Comparison of ENCODE assay signal across 8 mouse cellular contexts in the genomic region with DNA sequence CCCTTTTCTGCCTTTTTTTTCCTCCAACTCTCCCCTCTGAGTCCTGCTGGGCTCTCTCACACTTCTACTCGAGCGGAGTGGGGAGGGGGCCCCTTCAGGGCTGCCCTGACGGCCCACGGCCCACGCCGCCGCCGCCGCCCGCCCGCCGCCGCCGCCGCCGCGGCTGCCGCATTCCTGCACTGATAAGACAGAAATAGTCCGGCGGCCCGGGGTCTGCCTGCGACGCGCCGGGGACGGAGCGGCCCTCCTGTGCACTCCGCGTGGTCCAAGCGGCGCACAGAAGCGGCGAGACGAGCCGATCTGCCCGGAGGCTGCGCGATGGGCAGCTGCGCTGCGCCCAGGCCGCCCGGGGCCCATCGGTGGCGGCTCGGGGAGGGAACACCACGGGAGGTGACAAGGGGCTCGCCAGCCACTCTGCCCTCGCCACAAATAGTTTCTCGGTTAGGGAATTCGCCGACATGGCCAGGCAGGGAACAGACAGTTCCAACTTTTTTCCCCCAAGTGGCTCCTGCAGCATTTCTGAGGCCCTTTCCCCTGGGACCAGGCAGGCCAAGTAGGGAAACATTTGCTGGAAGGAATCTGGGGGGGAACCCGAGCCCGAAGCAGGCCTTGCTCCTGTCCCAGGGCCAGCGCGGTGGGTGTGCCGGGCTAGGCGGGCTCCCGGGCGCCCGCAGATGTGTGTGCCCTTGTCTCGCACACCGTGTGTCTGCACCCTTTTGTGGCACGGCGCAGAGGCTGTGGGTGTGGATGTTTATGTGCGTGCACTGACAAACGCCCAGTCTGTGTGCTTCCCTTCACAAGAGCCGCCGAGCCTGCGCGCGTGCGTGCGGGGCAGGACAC. TPM values are rescaled to one million over a fixed set of nuclear protein-coding genes. Genes with fewer than 3 reads are reported as not detected.
A peak's percentile ranks its signal among the peaks of the same experiment; 100 is the strongest.
DNase-seq lines count a peak whose midpoint lies in the region; ATAC-seq and TF ChIP-seq lines count a peak whose summit lies in the region.

No protein-coding gene starts in this region.

- H3K27ac ChIP-seq in spleen, adult 2 months (ENCODE audit: insufficient read depth, low read length), result peak overlapping the region; percentile 55
- peak overlapping the region; percentile 93 for H3K27ac ChIP-seq in kidney, adult 2 months (ENCODE audit: insufficient read depth, low read depth, low read length)
- peak overlapping the region; percentile 100 for H3K27ac ChIP-seq in lung, embryonic 16.5 days (ENCODE audit: low read length)

- H3K9ac ChIP-seq in lung, embryonic 16.5 days (ENCODE audit: low read length), result peak overlapping the region; percentile 90

- DNase-seq in spleen, adult 2 months (ENCODE audit: low read depth in 1 of 2, low spot score in 2 of 2), result no peak
- DNase-seq in spleen, postnatal 14 days (ENCODE audit: low spot score in 2 of 2), result no peak
- peak; percentile 77 for DNase-seq in embryo, embryonic 10.5 days (ENCODE audit: low spot score)
- peak; percentile 73 for DNase-seq in heart, adult 8-10 months (ENCODE audit: low spot score)
- peak; percentile 81 for DNase-seq in kidney, adult 2 months
- peak; percentile 82 for DNase-seq in ovary, postnatal 36 days (ENCODE audit: low spot score)
- no peak for DNase-seq in layer of hippocampus, adult 8-10 months (ENCODE audit: low spot score in 2 of 2)

- no peak; the same call in 1 of the 2 replicates for TF ChIP-seq POLR2A in spleen, adult 2 months (IDR thresholded peaks at IDR 0.05; ENCODE audit: low read depth, low read length)
- peak; percentile 11 for TF ChIP-seq POLR2A in kidney, adult 2 months (IDR thresholded peaks at IDR 0.05; ENCODE audit: low read depth, low read length)

- TF ChIP-seq CTCF in spleen, adult 2 months (IDR thresholded peaks at IDR 0.05; ENCODE audit: extremely low read depth, insufficient read depth, insufficient read length, insufficient replicate concordance), result no peak
- no peak for TF ChIP-seq CTCF in kidney, adult 2 months (conservative IDR thresholded peaks at IDR 0.05; ENCODE audit: insufficient read depth, insufficient read length, low read depth, low read length)

- WGBS in spleen, adult 2 months, result 1% methylated on average over 64 of the region's 73 CpGs
- under 1% methylated on average over 73 of the region's 73 CpGs for WGBS in kidney, adult 2 months
- under 1% methylated on average over 64 of the region's 73 CpGs for WGBS in lung, embryonic 16.5 days

- H3K27me3 ChIP-seq in spleen, adult 2 months (ENCODE audit: control insufficient read depth, insufficient read depth, low read length), result peaks cover 20% of the 10 kb centered on the region
- no peaks in the 10 kb centered on the region for H3K27me3 ChIP-seq in kidney, adult 2 months (replicated peaks; ENCODE audit: control insufficient read depth, insufficient read depth, low read length)
- H3K27me3 ChIP-seq in lung, embryonic 16.5 days (ENCODE audit: control insufficient read depth, insufficient read depth, low read depth, low read length), result no peaks in the 10 kb centered on the region

- peaks cover 18% of the 10 kb centered on the region for H3K4me1 ChIP-seq in spleen, adult 2 months (ENCODE audit: control insufficient read depth, insufficient read depth, insufficient read length)
- peaks cover 15% of the 10 kb centered on the region for H3K4me1 ChIP-seq in kidney, adult 2 months (ENCODE audit: control insufficient read depth, insufficient read depth, low read length)
- peaks cover 53% of the 10 kb centered on the region for H3K4me1 ChIP-seq in lung, embryonic 16.5 days (replicated peaks; ENCODE audit: control insufficient read depth, insufficient read depth, low read length)

- peak; percentile 66 for ATAC-seq in lung, embryonic 16.5 days (ENCODE audit: low read depth)

- H3K9me3 ChIP-seq in lung, embryonic 16.5 days (ENCODE audit: control insufficient read depth, low read length), result no peaks in the 10 kb centered on the region

- H3K36me3 ChIP-seq in spleen, adult 2 months (ENCODE audit: control insufficient read depth, insufficient read depth, low read length), result no peaks in the 10 kb centered on the region
- H3K36me3 ChIP-seq in kidney, adult 2 months (ENCODE audit: control insufficient read depth, insufficient read depth, low read length), result no peaks in the 10 kb centered on the region
- H3K36me3 ChIP-seq in lung, embryonic 16.5 days (ENCODE audit: control insufficient read depth, insufficient read depth, low read length), result no peaks in the 10 kb centered on the region

- H3K4me3 ChIP-seq in spleen, adult 2 months (ENCODE audit: extremely low read depth, insufficient read depth, insufficient read length), result peak overlapping the region; percentile 41; the same call in 1 of the 2 replicates
- peak overlapping the region; percentile 62 for H3K4me3 ChIP-seq in kidney, adult 2 months (ENCODE audit: insufficient read depth, low read depth, low read length)
- H3K4me3 ChIP-seq in lung, embryonic 16.5 days (ENCODE audit: low read length), result peak overlapping the region; percentile 70

- H3K4me2 ChIP-seq in lung, embryonic 16.5 days (ENCODE audit: low read depth, low read length), result peak overlapping the region; percentile 85

RNA-seq across cellular contexts. Expression of a gene that starts 15.6 kb away (rescaled TPM):
- polyA plus RNA-seq in spleen, adult 2 months (2012; rRNA removed), result 30.0 and 38.9 TPM in 2 replicates
- 1 to 10 TPM; 7.4 to 9.5 (median 7.7) TPM for total RNA-seq in heart, adult 8-10 months (2022)
- polyA plus RNA-seq in kidney, adult 2 months (2012; rRNA removed), result 20.2 and 27.5 TPM in 2 replicates
- 19.4 and 20.2 TPM in 2 replicates for polyA plus RNA-seq in lung, embryonic 16.5 days (2015; fragmentation: Nextera tagmentation; extraction: Ambion mirVana)
- 10 to 100 TPM; 68.4 to 78.7 (median 75.5) TPM for total RNA-seq in layer of hippocampus, adult 8-10 months (2022)

RNA-seq across cellular contexts. Expression of a gene that starts 22.1 kb away (rescaled TPM):
- polyA plus RNA-seq in spleen, adult 2 months (2012; rRNA removed), result 2.5 and 3.4 TPM in 2 replicates
- total RNA-seq in heart, adult 8-10 months (2022), result 10 to 100 TPM; 56.8 to 62.6 (median 60.6) TPM
- 12.4 and 15.9 TPM in 2 replicates for polyA plus RNA-seq in kidney, adult 2 months (2012; rRNA removed)
- 21.1 and 22.2 TPM in 2 replicates for polyA plus RNA-seq in lung, embryonic 16.5 days (2015; fragmentation: Nextera tagmentation; extraction: Ambion mirVana)
- total RNA-seq in layer of hippocampus, adult 8-10 months (2022), result 10 to 100 TPM; 85.5 to 92.0 (median 89.1) TPM

RNA-seq across cellular contexts. Expression of a gene that starts 24.9 kb away (rescaled TPM):
- polyA plus RNA-seq in spleen, adult 2 months (2012; rRNA removed), result 30.6 and 43.3 TPM in 2 replicates
- total RNA-seq in heart, adult 8-10 months (2022), result 10 to 100 TPM; 53.6 to 60.6 (median 56.2) TPM
- 40.2 and 47.6 TPM in 2 replicates for polyA plus RNA-seq in kidney, adult 2 months (2012; rRNA removed)
- 88.9 and 93.4 TPM in 2 replicates for polyA plus RNA-seq in lung, embryonic 16.5 days (2015; fragmentation: Nextera tagmentation; extraction: Ambion mirVana)
- 10 to 100 TPM; 75.3 to 86.0 (median 78.3) TPM for total RNA-seq in layer of hippocampus, adult 8-10 months (2022)

RNA-seq across cellular contexts. Expression of a gene that starts 45.5 kb away (rescaled TPM):
- not detected in 2 replicates for polyA plus RNA-seq in spleen, adult 2 months (2012; rRNA removed)
- not detected for total RNA-seq in heart, adult 8-10 months (2022)
- 0.10 and 0.14 TPM in 2 replicates for polyA plus RNA-seq in kidney, adult 2 months (2012; rRNA removed)
- 0.14 TPM in 1 of 2 replicates, not detected in the other for polyA plus RNA-seq in lung, embryonic 16.5 days (2015; fragmentation: Nextera tagmentation; extraction: Ambion mirVana)
- total RNA-seq in layer of hippocampus, adult 8-10 months (2022), result under 1 TPM in 1 of 4 experiments, not detected in 3; 0.36 TPM

Comparison
In these comparisons a context has a peak if more than half of its experiments do, and no peak if none do; other contexts are left out.
1. DNase-seq: peak in embryo, embryonic 10.5 days (single experiment), heart, adult 8-10 months (single experiment), kidney, adult 2 months (single experiment) and ovary, postnatal 36 days (single experiment); none in spleen, adult 2 months (0 of 2), spleen, postnatal 14 days (0 of 2) and layer of hippocampus, adult 8-10 months (0 of 2).
2. Peak in every context shown above with its lines, with median percentiles within 50 percentile points of each other: H3K27ac ChIP-seq and H3K4me3 ChIP-seq.